Mouse (Mus musculus) cerebellum, adult 2 months (tissue): Measurements from ENCODE around the gene Lrrc4b. TPM values are rescaled to one million over a fixed set of nuclear protein-coding genes. Genes with fewer than 3 reads are reported as not detected.

Experiments
- DNase-seq, 2 experiments: peaks; one replicate each; pipeline ENCODE4 v3.0.0; 2021
- H3K27ac ChIP-seq: fragments of 200-500 bp; 2 replicates; pipeline ENCODE4 v1.5.1; 2012; ENCODE audit warnings: low read length, control low read depth, inconsistent platforms; ENCODE audit not compliant: insufficient read depth
- H3K27me3 ChIP-seq: fragments of 200-500 bp; 2 replicates; pipeline ENCODE4 v1.6.1; 2012; ENCODE audit warnings: inconsistent platforms, mild to moderate bottlenecking, low read length, moderate library complexity; ENCODE audit not compliant: control insufficient read depth, insufficient read depth
- H3K4me1 ChIP-seq: fragments of 200-500 bp; 2 replicates; pipeline ENCODE4 v1.6.1; 2011; ENCODE audit warnings: low read length; ENCODE audit not compliant: control insufficient read depth, insufficient read depth
- H3K4me3 ChIP-seq: fragments of 200-500 bp; replicated peaks from 2 replicates; pipeline ENCODE3; 2011; ENCODE audit warnings: mild to moderate bottlenecking, low read depth, low read length, control low read depth; ENCODE audit not compliant: insufficient read depth
- CTCF ChIP-seq: fragments of 200-500 bp; IDR thresholded peaks from 2 replicates; pipeline ENCODE4 v1.5.1; 2011; ENCODE audit warnings: low read depth, mild to moderate bottlenecking, control low read depth, low read length, moderate library complexity, borderline replicate concordance; ENCODE audit not compliant: insufficient read depth
- POLR2A ChIP-seq: fragments of 200-500 bp; IDR thresholded peaks from 2 replicates; pipeline ENCODE4 v1.6.1; 2011; ENCODE audit warnings: low read length, control low read depth, borderline replicate concordance; ENCODE audit not compliant: insufficient read depth
- WGBS: fragments of 180-500 bp; shearing (Covaris S2); methylation state at CpG from one replicate; pipeline ENCODE4 v1.1.7; 2018; 5-methylcytosine and 5-hydroxymethylcytosine counted together
- polyA plus RNA-seq: library from polyadenylated mRNA; depleted of rRNA; stranded (reverse); fragments of >200 nt; gene quantifications from 2 replicates; pipeline ENCODE4 v1.2.3, GENCODE M21; 2012; rRNA removed

The Lrrc4b gene
- polyA plus RNA-seq, 1 experiment: 214 TPM

- no peaks in the 10 kb centered on the region for H3K4me1 ChIP-seq
- WGBS: 33% methylated on average over 5 of the region's 5 CpGs
- TF ChIP-seq CTCF: peak; percentile 79
- TF ChIP-seq POLR2A: no peak
- no peak overlapping the region for H3K4me3 ChIP-seq
- no peak overlapping the region for H3K27ac ChIP-seq
- H3K27me3 ChIP-seq: no peaks in the 10 kb centered on the region
- peak; percentile 69 to 77 for DNase-seq
Measured at GRCm38 (mm10) chr7:44501563-44502115, 72.8 kb downstream of the Lrrc4b start.

DNA sequence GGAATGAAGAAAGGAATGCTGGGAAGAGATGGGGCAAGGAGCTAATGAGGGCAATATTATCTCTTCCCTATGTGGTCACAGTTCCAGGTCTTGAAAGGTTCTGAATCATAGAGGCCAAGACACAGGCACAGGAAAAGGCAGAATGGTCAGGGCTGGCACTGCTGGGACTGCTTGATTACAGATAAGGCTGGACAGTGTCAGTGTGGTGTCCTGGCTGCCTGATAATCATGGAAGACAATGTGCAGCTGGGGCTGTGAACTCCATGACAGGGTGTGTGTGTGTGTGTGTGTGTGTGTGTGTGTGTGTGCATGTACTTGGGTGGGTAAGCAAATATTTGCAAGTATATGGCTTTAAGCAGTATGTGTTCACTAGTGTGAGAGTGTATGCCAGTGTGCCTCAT is 78.7 kb downstream of the Lrrc4b start:
- TF ChIP-seq POLR2A (no peak), CTCF (no peak)
- no peak for DNase-seq
- H3K4me1 ChIP-seq: no peaks in the 10 kb centered on the region
- no peak overlapping the region for H3K4me3 ChIP-seq
- H3K27ac ChIP-seq: no peak overlapping the region
- H3K27me3 ChIP-seq: no peaks in the 10 kb centered on the region

Other genes with a start within 250 kb of the Lrrc4b start
- gene Klk1b24, start 240.8 kb upstream of the Lrrc4b start, polyA plus RNA-seq: 0.29 and 0.38 TPM in 2 replicates
- not detected in 2 replicates for gene Klk1b3, start 230.8 kb upstream of the Lrrc4b start, polyA plus RNA-seq
- gene Klk1b4, start 221.6 kb upstream of the Lrrc4b start, polyA plus RNA-seq: not detected in 2 replicates
- gene Klk1b5, start 213.1 kb upstream of the Lrrc4b start, polyA plus RNA-seq: not detected in 2 replicates
- gene Klk1, start 203.7 kb upstream of the Lrrc4b start, polyA plus RNA-seq: 0.20 and 0.36 TPM in 2 replicates
- not detected in 2 replicates for gene Gm36864, start 192.8 kb upstream of the Lrrc4b start, polyA plus RNA-seq
- gene 1700028J19Rik, start 182.3 kb upstream of the Lrrc4b start, polyA plus RNA-seq: 2.2 and 2.9 TPM in 2 replicates
- gene 2410002F23Rik, start 182.3 kb upstream of the Lrrc4b start, polyA plus RNA-seq: 98.8 and 111 TPM in 2 replicates
- gene Acp4, start 171.6 kb upstream of the Lrrc4b start, polyA plus RNA-seq: not detected in 2 replicates
- not detected in 2 replicates for gene Gm15517, start 167.6 kb upstream of the Lrrc4b start, polyA plus RNA-seq
- 2.4 and 3.0 TPM in 2 replicates for gene Clec11a, start 122.1 kb upstream of the Lrrc4b start, polyA plus RNA-seq
- 51.4 and 60.7 TPM in 2 replicates for gene Shank1, start 118.8 kb upstream of the Lrrc4b start, polyA plus RNA-seq
- 125 and 130 TPM in 2 replicates for gene Syt3, start 44.9 kb upstream of the Lrrc4b start, polyA plus RNA-seq
- gene 1700008O03Rik, start 43.2 kb upstream of the Lrrc4b start, polyA plus RNA-seq: 3.1 and 3.8 TPM in 2 replicates
- 9.3 and 10.2 TPM in 2 replicates for gene Aspdh, start 36.4 kb downstream of the Lrrc4b start, polyA plus RNA-seq
- 273 and 294 TPM in 2 replicates for gene Josd2, start 39.0 kb downstream of the Lrrc4b start, polyA plus RNA-seq
- gene Emc10, start 67.5 kb downstream of the Lrrc4b start, polyA plus RNA-seq: 302 and 309 TPM in 2 replicates
- gene Fam71e1, start 67.6 kb downstream of the Lrrc4b start, polyA plus RNA-seq: 32.6 and 34.0 TPM in 2 replicates
- gene Mybpc2, start 95.6 kb downstream of the Lrrc4b start, polyA plus RNA-seq: 0.14 and 0.18 TPM in 2 replicates
- gene Spib, start 103.1 kb downstream of the Lrrc4b start, polyA plus RNA-seq: 0.16 and 0.19 TPM in 2 replicates
- gene Pold1, start 119.8 kb downstream of the Lrrc4b start, polyA plus RNA-seq: 21.6 and 25.1 TPM in 2 replicates
- 106 and 109 TPM in 2 replicates for gene Nr1h2, start 124.9 kb downstream of the Lrrc4b start, polyA plus RNA-seq
- gene Napsa, start 143.4 kb downstream of the Lrrc4b start, polyA plus RNA-seq: 0.26 and 0.43 TPM in 2 replicates
- gene Kcnc3, start 161.6 kb downstream of the Lrrc4b start, polyA plus RNA-seq: 368 and 423 TPM in 2 replicates
- gene Myh14, start 241.8 kb downstream of the Lrrc4b start, polyA plus RNA-seq: 54.9 and 56.2 TPM in 2 replicates